Mouse (Mus musculus) embryonic facial prominence, embryonic 14.5 days (tissue): ENCODE results near the gene Ube2g2. TPM values are rescaled to one million over a fixed set of nuclear protein-coding genes. Genes with fewer than 3 reads are reported as not detected.
A peak's percentile ranks its signal among the peaks of the same experiment; 100 is the strongest.

Experiments
- ATAC-seq: fragments of 200-750 bp; cut with Nextera tagmentation; 2 replicates; pipeline ENCODE4 v1.8.0; 2017; ENCODE audit warnings: low read depth, moderate number of reproducible peaks, moderate TSS enrichment
- DNase-seq: peaks from one replicate; pipeline ENCODE4 v3.0.0-alpha.2; 2015; ENCODE audit warnings: low spot score
- H3K27ac ChIP-seq: fragments of 300-500 bp; sonication (generic); replicated peaks from 2 replicates; pipeline ENCODE4 v1.5.1; 2014; ENCODE audit warnings: low read depth, mild to moderate bottlenecking, low read length, moderate library complexity
- H3K27me3 ChIP-seq: fragments of 300-500 bp; sonication (generic); replicated peaks from 2 replicates; pipeline ENCODE4 v1.6.1; 2014; ENCODE audit warnings: low read length; ENCODE audit not compliant: control insufficient read depth, insufficient read depth
- H3K36me3 ChIP-seq: fragments of 300-500 bp; sonication (generic); 2 replicates; pipeline ENCODE4 v1.6.1; 2014; ENCODE audit warnings: low read length, mixed read lengths; ENCODE audit not compliant: control insufficient read depth, insufficient read depth
- H3K4me1 ChIP-seq: fragments of 300-500 bp; sonication (generic); 2 replicates; pipeline ENCODE4 v1.6.1; 2014; ENCODE audit warnings: antibody characterized with exemption, low read length; ENCODE audit not compliant: control insufficient read depth, insufficient read depth
- H3K4me2 ChIP-seq: fragments of 300-500 bp; sonication (generic); 2 replicates; pipeline ENCODE4 v1.6.1; 2014; ENCODE audit warnings: low read depth, mild to moderate bottlenecking, low read length, moderate library complexity, mixed read lengths
- H3K4me3 ChIP-seq: fragments of 300-500 bp; sonication (generic); 2 replicates; pipeline ENCODE4 v1.5.1; 2014; ENCODE audit warnings: low read depth, mild to moderate bottlenecking, low read length
- H3K9ac ChIP-seq: fragments of 300-500 bp; sonication (generic); 2 replicates; pipeline ENCODE4 v1.6.1; 2014; ENCODE audit warnings: low read depth, mild to moderate bottlenecking, low read length, moderate library complexity, mixed read lengths
- H3K9me3 ChIP-seq: fragments of 300-500 bp; sonication (generic); 2 replicates; pipeline ENCODE4 v1.6.1; 2016; ENCODE audit warnings: low read length; ENCODE audit not compliant: control insufficient read depth
- WGBS: fragments of 180-500 bp; shearing (Covaris S2); extraction: QIAGEN DNeasy Blood & Tissue Kit; methylation state at CpG from one replicate; pipeline ENCODE4 v1.1.7; 2014; 5-methylcytosine and 5-hydroxymethylcytosine counted together
- polyA plus RNA-seq: library from polyadenylated mRNA; unstranded; fragments of >200 nt; fragmentation: Nextera tagmentation; extraction: Ambion mirVana; gene quantifications from 2 replicates; pipeline ENCODE4 v1.2.1, GENCODE M21; 2014

Ube2g2 gene
- polyA plus RNA-seq, 1 experiment from 2014 or later, result 66.1 TPM

- H3K4me3 ChIP-seq, result no peak overlapping the region
- WGBS, result 79% methylated on average over 6 of the region's 6 CpGs
- peaks cover 60% of the 10 kb centered on the region for H3K36me3 ChIP-seq
- peak; percentile 45 for DNase-seq
- no peaks in the 10 kb centered on the region for H3K27me3 ChIP-seq
- H3K27ac ChIP-seq, result no peak overlapping the region
- H3K9ac ChIP-seq, result no peak overlapping the region
- ATAC-seq, result no peak
- no peak overlapping the region for H3K4me2 ChIP-seq
- H3K9me3 ChIP-seq, result no peaks in the 10 kb centered on the region
- H3K4me1 ChIP-seq, result no peaks in the 10 kb centered on the region
Observed at GRCm38 (mm10) chr10:77638956-77639355, 16.9 kb downstream of the Ube2g2 start.

- ATAC-seq, result no peak
- no peak overlapping the region for H3K27ac ChIP-seq
- 75% methylated on average over 7 of the region's 7 CpGs for WGBS
Observed at GRCm38 (mm10) chr10:77643160-77643559, 21.1 kb downstream of the Ube2g2 start.

GRCm38 (mm10) chr10:77645571-77645970 lies 23.5 kb downstream of the Ube2g2 start:
- Histone ChIP-seq H3K4me1 (peaks cover 3% of the 10 kb centered on the region; the same call in 1 of the 2 replicates), H3K36me3 (peaks cover 56% of the 10 kb centered on the region)
- 88% methylated on average over 5 of the region's 5 CpGs for WGBS

More at GRCm38 (mm10) chr10:77643160-77643559, 21.1 kb downstream of the Ube2g2 start:
- H3K4me2 ChIP-seq, result no peak overlapping the region
- no peak for DNase-seq
- no peak overlapping the region for H3K4me3 ChIP-seq
- H3K27me3 ChIP-seq, result no peaks in the 10 kb centered on the region
- H3K9ac ChIP-seq, result no peak overlapping the region
- H3K36me3 ChIP-seq, result peaks cover 63% of the 10 kb centered on the region
- no peaks in the 10 kb centered on the region for H3K4me1 ChIP-seq
- no peaks in the 10 kb centered on the region for H3K9me3 ChIP-seq

GRCm38 (mm10) chr10:77647461-77647860 lies 25.4 kb downstream of the Ube2g2 start:
- Histone ChIP-seq H3K36me3 (peaks cover 41% of the 10 kb centered on the region), H3K27me3 (no peaks in the 10 kb centered on the region), H3K4me3 (no peak overlapping the region), H3K4me1 (peaks cover 3% of the 10 kb centered on the region; the same call in 1 of the 2 replicates), H3K27ac (no peak overlapping the region), H3K9ac (no peak overlapping the region), H3K4me2 (no peak overlapping the region), H3K9me3 (no peaks in the 10 kb centered on the region)
- DNase-seq, result no peak
- 72% methylated on average over 1 of the region's 1 CpGs for WGBS
- no peak for ATAC-seq

More at GRCm38 (mm10) chr10:77645571-77645970, 23.5 kb downstream of the Ube2g2 start:
- Histone ChIP-seq H3K4me3 (no peak overlapping the region), H3K4me2 (no peak overlapping the region), H3K27ac (no peak overlapping the region), H3K9me3 (no peaks in the 10 kb centered on the region), H3K9ac (no peak overlapping the region), H3K27me3 (no peaks in the 10 kb centered on the region)
- no peak for ATAC-seq
- no peak for DNase-seq

- ATAC-seq (no peak), DNase-seq (no peak)
- Histone ChIP-seq H3K4me2 (no peak overlapping the region), H3K9me3 (no peaks in the 10 kb centered on the region), H3K36me3 (peaks cover 37% of the 10 kb centered on the region), H3K27ac (no peak overlapping the region), H3K4me1 (peaks cover 3% of the 10 kb centered on the region; the same call in 1 of the 2 replicates), H3K27me3 (no peaks in the 10 kb centered on the region), H3K4me3 (no peak overlapping the region), H3K9ac (no peak overlapping the region)
- whole genome bisulfite sequencing, result 84% methylated on average over 7 of the region's 8 CpGs
Observed at GRCm38 (mm10) chr10:77647901-77648300, 25.8 kb downstream of the Ube2g2 start.

GRCm38 (mm10) chr10:77652046-77652445 lies 30.0 kb downstream of the Ube2g2 start:
- DNase-seq (no peak), ATAC-seq (no peak)
- Histone ChIP-seq H3K36me3 (no peaks in the 10 kb centered on the region; the same call in 1 of the 2 replicates), H3K4me1 (peaks cover 3% of the 10 kb centered on the region; the same call in 1 of the 2 replicates), H3K9me3 (no peaks in the 10 kb centered on the region), H3K27ac (no peak overlapping the region), H3K4me3 (no peak overlapping the region), H3K9ac (no peak overlapping the region), H3K27me3 (no peaks in the 10 kb centered on the region), H3K4me2 (no peak overlapping the region)
- 79% methylated on average over 9 of the region's 9 CpGs for WGBS

GRCm38 (mm10) chr10:77658286-77658994 lies 36.4 kb downstream of the Ube2g2 start:
- H3K27me3 ChIP-seq, result no peaks in the 10 kb centered on the region
- WGBS, result 61% methylated on average over 15 of the region's 15 CpGs
- H3K9ac ChIP-seq, result no peak overlapping the region
- H3K36me3 ChIP-seq, result no peaks in the 10 kb centered on the region
- ATAC-seq (no peak), DNase-seq (no peak)
- no peak overlapping the region for H3K4me3 ChIP-seq
- H3K27ac ChIP-seq, result no peak overlapping the region
- H3K4me2 ChIP-seq, result no peak overlapping the region
- H3K9me3 ChIP-seq, result no peaks in the 10 kb centered on the region
- H3K4me1 ChIP-seq, result no peaks in the 10 kb centered on the region

- WGBS, result 48% methylated on average over 43 of the region's 43 CpGs
- no peaks in the 10 kb centered on the region for H3K9me3 ChIP-seq
- H3K9ac ChIP-seq, result no peak overlapping the region
- H3K4me2 ChIP-seq, result no peak overlapping the region
- H3K4me3 ChIP-seq, result no peak overlapping the region
- no peaks in the 10 kb centered on the region for H3K36me3 ChIP-seq
- H3K27ac ChIP-seq, result no peak overlapping the region
- no peaks in the 10 kb centered on the region for H3K4me1 ChIP-seq
- DNase-seq, result no peak
- ATAC-seq, result no peak
- 0 out of 2 replicates have a peak, but pooled peaks cover 4% of the 10 kb centered on the region for H3K27me3 ChIP-seq
Observed at GRCm38 (mm10) chr10:77663949-77664665, 42.0 kb downstream of the Ube2g2 start.
